Mouse (Mus musculus) G1E (cell line): ENCODE results near the gene Pepd.

Source experiments
- CTCF ChIP-seq: IDR thresholded peaks from 2 replicates; pipeline ENCODE4 v1.5.1; 2012; ENCODE audit warnings: low read depth, low read length, inconsistent platforms, mixed read lengths
- GATA1 ChIP-seq: IDR thresholded peaks from 2 replicates; pipeline ENCODE4 v1.6.1; 2012; ENCODE audit warnings: borderline replicate concordance, low read length, inconsistent platforms, mixed read lengths
- GATA2 ChIP-seq: IDR thresholded peaks from 2 replicates; pipeline ENCODE4 v1.6.1; 2012; ENCODE audit warnings: low read depth, low read length, inconsistent platforms, borderline replicate concordance
- POLR2AphosphoS5 ChIP-seq: IDR thresholded peaks from 2 replicates; pipeline ENCODE4 v1.6.1; 2012; ENCODE audit warnings: low read depth, low read length, inconsistent platforms; ENCODE audit not compliant: insufficient replicate concordance
- TAL1 ChIP-seq: conservative IDR thresholded peaks from 2 replicates; pipeline ENCODE4 v1.6.1; 2012; ENCODE audit warnings: low read depth, low read length, inconsistent platforms, mixed read lengths

DNA sequence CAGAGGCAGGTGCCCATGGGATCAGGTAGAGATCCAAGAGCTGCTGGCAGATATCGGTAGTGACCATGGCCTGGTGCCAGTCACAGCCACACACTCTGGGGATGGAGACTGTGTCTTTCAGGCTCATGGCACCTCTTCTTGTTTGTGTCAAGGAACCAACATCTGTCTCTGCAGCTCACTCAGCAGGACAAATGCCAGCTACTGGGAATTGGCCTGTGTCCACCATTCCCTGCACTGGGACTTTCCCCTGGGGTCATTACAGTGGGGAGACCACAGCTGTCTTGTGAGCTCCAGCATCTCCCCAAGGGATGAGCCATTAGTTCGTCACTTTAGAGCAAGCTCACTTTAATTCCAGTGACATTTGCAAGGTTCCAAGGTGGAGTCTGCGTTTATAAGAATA, 43.1 kb downstream of the Pepd start:
- TF ChIP-seq GATA1, result no peak
- TF ChIP-seq CTCF, result no peak
- no peak for TF ChIP-seq POLR2AphosphoS5
- no peak for TF ChIP-seq TAL1
- no peak for TF ChIP-seq GATA2
